In the genomic region with DNA sequence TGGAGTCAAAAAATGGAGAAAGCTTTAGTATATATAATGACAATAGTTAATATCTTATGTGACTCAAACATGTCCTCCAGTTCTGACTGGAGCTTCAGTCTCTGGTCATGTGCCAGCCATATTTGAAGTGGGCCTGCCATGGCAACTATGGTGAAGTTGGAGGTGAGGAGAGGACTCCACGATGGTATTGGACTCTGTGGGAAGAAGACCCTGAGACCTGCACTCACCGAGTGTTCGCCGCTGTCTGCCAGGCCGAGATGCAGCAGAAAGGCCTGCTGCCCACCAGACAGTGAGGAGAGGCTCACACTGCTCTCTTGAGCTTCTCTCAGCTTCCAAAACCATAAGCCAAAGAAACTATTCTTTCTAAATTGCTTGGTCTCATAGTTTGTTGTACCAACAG, we compare ENCODE assay signal across 20 mouse cellular contexts. TPM values are rescaled to one million over a fixed set of nuclear protein-coding genes. Genes with fewer than 3 reads are reported as not detected.
"Had no signal": no experiment of that assay in that cellular context is flagged by ENCODE, and none has a peak within 500 bp of the region (broad histone marks: within the 10 kb centered on the region; RNA-seq: fewer than 3 reads in every experiment).

No protein-coding gene starts in this region.

- ATAC-seq: lung, postnatal 0 days; midbrain, embryonic 13.5 days; midbrain, embryonic 15.5 days had no signal

- DNase-seq: lung, adult 2 months; lung, postnatal 14 days; lung, postnatal 36 days; right cerebral cortex, postnatal 14 days; thymus, adult 2 months; thymus, postnatal 25 days; thymus, postnatal 4 days had no signal

- H3K4me2 ChIP-seq: lung, embryonic 15.5 days; midbrain, embryonic 11.5 days; midbrain, embryonic 13.5 days; midbrain, embryonic 15.5 days; neural tube, embryonic 12.5 days; stomach, embryonic 15.5 days had no signal

- H3K27me3 ChIP-seq: neural tube, embryonic 12.5 days had no signal

- H3K27ac ChIP-seq: lung, embryonic 15.5 days; macrophage; midbrain, embryonic 13.5 days; midbrain, embryonic 15.5 days; neural tube, embryonic 12.5 days; stomach, embryonic 15.5 days; stomach, postnatal 0 days had no signal

- H3K4me1 ChIP-seq: megakaryocyte, embryonic 14.5 days; stomach, embryonic 15.5 days had no signal

- H3K9me3 ChIP-seq: lung, embryonic 15.5 days; megakaryocyte, embryonic 14.5 days; midbrain, embryonic 13.5 days; midbrain, embryonic 15.5 days; neural tube, embryonic 12.5 days; stomach, embryonic 15.5 days had no signal

- H3K4me3 ChIP-seq: lung, embryonic 15.5 days; megakaryocyte, embryonic 14.5 days; midbrain, embryonic 13.5 days; midbrain, embryonic 15.5 days; neural tube, embryonic 12.5 days; stomach, embryonic 15.5 days had no signal

- H3K9ac ChIP-seq: lung, embryonic 15.5 days; midbrain, embryonic 13.5 days; midbrain, embryonic 15.5 days; neural tube, embryonic 12.5 days; stomach, embryonic 15.5 days had no signal

- H3K36me3 ChIP-seq: lung, embryonic 15.5 days; midbrain, embryonic 13.5 days; midbrain, embryonic 15.5 days; neural tube, embryonic 12.5 days; stomach, embryonic 15.5 days had no signal

RNA-seq across cellular contexts. Expression of a gene that starts 59.5 kb away (rescaled TPM):
- total RNA-seq: megakaryocyte progenitor cell, adult 5-6 weeks; monocyte, adult 5-6 weeks had no signal
- polyA plus RNA-seq: lung, adult 2 months; lung, postnatal 0 days; macrophage; midbrain, embryonic 11.5 days; neural tube, embryonic 12.5 days; spleen, adult 2 months had no signal
